Mouse (Mus musculus) kidney, postnatal 0 days (tissue): Measurements from ENCODE around the gene 2610301B20Rik. TPM values are rescaled to one million over a fixed set of nuclear protein-coding genes. Genes with fewer than 3 reads are reported as not detected.

ENCODE experiments used
- ATAC-seq: fragments of 200-750 bp; cut with Nextera tagmentation; replicated peaks from 2 replicates; pipeline ENCODE4 v1.8.0; 2017; ENCODE audit warnings: low read depth, moderate number of reproducible peaks, moderate TSS enrichment, moderate library complexity; ENCODE audit not compliant: low FRiP score
- DNase-seq: peaks from one replicate; pipeline ENCODE4 v3.0.0-alpha.2; 2016; ENCODE audit warnings: low spot score
- H3K27ac ChIP-seq: fragments of 300-500 bp; sonication (generic); 2 replicates; pipeline ENCODE4 v1.5.1; 2014; ENCODE audit warnings: mild to moderate bottlenecking
- H3K27me3 ChIP-seq: fragments of 300-500 bp; sonication (generic); 2 replicates; pipeline ENCODE4 v1.6.1; 2014; ENCODE audit warnings: low read length, mixed read lengths; ENCODE audit not compliant: insufficient read depth
- H3K36me3 ChIP-seq: fragments of 300-500 bp; sonication (generic); 2 replicates; pipeline ENCODE4 v1.6.1; 2014; ENCODE audit warnings: low read length, mixed read lengths; ENCODE audit not compliant: insufficient read depth
- H3K4me1 ChIP-seq: fragments of 300-500 bp; sonication (generic); replicated peaks from 2 replicates; pipeline ENCODE4 v1.6.1; 2014; ENCODE audit warnings: antibody characterized with exemption, low read length, mixed read lengths; ENCODE audit not compliant: insufficient read depth
- H3K4me2 ChIP-seq: fragments of 300-500 bp; sonication (generic); 2 replicates; pipeline ENCODE4 v1.6.1; 2014; ENCODE audit warnings: mild to moderate bottlenecking, low read length, moderate library complexity, mixed read lengths
- H3K4me3 ChIP-seq: fragments of 300-500 bp; sonication (generic); replicated peaks from 2 replicates; pipeline ENCODE4 v1.5.1; 2014; ENCODE audit warnings: low read depth, low read length
- H3K9ac ChIP-seq: fragments of 300-500 bp; sonication (generic); 2 replicates; pipeline ENCODE4 v1.6.1; 2014; ENCODE audit warnings: low read depth, low read length
- H3K9me3 ChIP-seq: fragments of 300-500 bp; sonication (generic); replicated peaks from 2 replicates; pipeline ENCODE4 v1.6.1; 2016; ENCODE audit warnings: low read length, inconsistent platforms, mixed read lengths
- CTCF ChIP-seq: IDR thresholded peaks from 2 replicates; pipeline ENCODE4 v1.5.1; 2016; ENCODE audit warnings: antibody characterized with exemption, low read depth, mild to moderate bottlenecking, moderate library complexity
- WGBS: fragments of 180-500 bp; shearing (Covaris S2); extraction: QIAGEN DNeasy Blood & Tissue Kit; methylation state at CpG from one replicate; pipeline ENCODE4 v1.1.7; 2014; 5-methylcytosine and 5-hydroxymethylcytosine counted together
- polyA plus RNA-seq: library from polyadenylated mRNA; unstranded; fragments of >200 nt; fragmentation: Nextera tagmentation; extraction: Ambion mirVana; gene quantifications from 2 replicates; pipeline ENCODE4 v1.2.1, GENCODE M21; 2015

The 2610301B20Rik gene
- polyA plus RNA-seq, 1 experiment from 2014 or later = 27.7 TPM

GRCm38 (mm10) chr4:10914766-10915165 lies 40.5 kb downstream of the 2610301B20Rik start:
- no peak for DNase-seq
- TF ChIP-seq CTCF = no peak
- no peak overlapping the region for H3K27ac ChIP-seq

DNA sequence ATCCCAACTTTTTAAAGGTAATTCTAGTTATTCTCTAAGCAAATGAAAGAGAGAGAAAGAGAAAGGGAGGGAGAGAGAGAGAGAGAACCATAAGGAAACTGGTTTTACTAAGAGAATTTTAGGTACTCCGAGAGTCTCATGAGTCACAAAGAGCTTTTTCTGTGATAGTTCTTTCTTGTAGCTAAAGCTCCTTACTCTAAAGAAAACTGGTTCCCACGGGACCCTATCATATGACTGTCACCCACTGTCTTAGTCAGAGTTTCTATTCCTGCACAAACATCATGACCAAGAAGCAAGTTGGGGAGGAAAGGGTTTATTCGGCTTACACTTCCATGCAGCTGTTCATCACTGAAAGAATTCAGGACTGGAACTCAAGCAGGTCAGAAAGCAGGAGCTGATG lies 41.0 kb downstream of the 2610301B20Rik start:
- Histone ChIP-seq H3K4me1 (no peaks in the 10 kb centered on the region), H3K9ac (no peak overlapping the region), H3K27ac (no peak overlapping the region), H3K4me2 (no peak overlapping the region), H3K27me3 (no peaks in the 10 kb centered on the region), H3K4me3 (no peak overlapping the region), H3K9me3 (no peaks in the 10 kb centered on the region), H3K36me3 (no peaks in the 10 kb centered on the region)
- ATAC-seq = no peak
- no peak for DNase-seq
- no peak for TF ChIP-seq CTCF
- 66% methylated on average over 3 of the region's 3 CpGs for WGBS

More at GRCm38 (mm10) chr4:10914766-10915165, 40.5 kb downstream of the 2610301B20Rik start:
- no peaks in the 10 kb centered on the region for H3K36me3 ChIP-seq
- H3K4me2 ChIP-seq = no peak overlapping the region
- no peak overlapping the region for H3K4me3 ChIP-seq
- H3K9ac ChIP-seq = no peak overlapping the region
- ATAC-seq = no peak
- 91% methylated on average over 2 of the region's 2 CpGs for WGBS
- no peaks in the 10 kb centered on the region for H3K9me3 ChIP-seq
- no peaks in the 10 kb centered on the region for H3K27me3 ChIP-seq
- H3K4me1 ChIP-seq = no peaks in the 10 kb centered on the region

GRCm38 (mm10) chr4:10918402-10918801 lies 44.1 kb downstream of the 2610301B20Rik start:
- H3K9ac ChIP-seq = no peak overlapping the region
- no peaks in the 10 kb centered on the region for H3K9me3 ChIP-seq
- H3K27me3 ChIP-seq = no peaks in the 10 kb centered on the region
- H3K36me3 ChIP-seq = no peaks in the 10 kb centered on the region
- no peak for ATAC-seq
- H3K4me3 ChIP-seq = no peak overlapping the region
- no peak for DNase-seq
- TF ChIP-seq CTCF = no peak
- no peak overlapping the region for H3K4me2 ChIP-seq
- WGBS = 79% methylated on average over 8 of the region's 8 CpGs
- no peak overlapping the region for H3K27ac ChIP-seq
- H3K4me1 ChIP-seq = no peaks in the 10 kb centered on the region

DNA sequence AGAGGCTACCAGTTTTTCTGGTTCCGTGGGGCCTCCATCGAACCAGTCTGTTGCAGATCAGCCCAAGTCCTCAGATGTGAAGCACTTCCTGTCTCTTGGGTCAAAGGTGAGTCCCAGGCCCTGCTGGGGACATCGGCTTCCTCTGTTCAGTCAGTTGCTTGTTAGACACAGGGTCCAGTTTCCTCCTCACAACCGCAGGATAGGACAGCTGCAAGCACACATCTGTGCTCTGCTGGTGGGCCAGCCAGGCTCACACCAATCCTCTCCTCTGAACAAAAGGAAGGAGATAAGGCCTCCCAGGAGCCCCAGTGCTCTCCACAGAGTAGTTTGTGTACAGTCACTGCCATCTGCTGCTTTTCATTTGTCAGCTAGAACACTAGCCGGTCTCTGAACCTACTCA lies 44.8 kb downstream of the 2610301B20Rik start:
- TF ChIP-seq CTCF = no peak
- H3K27ac ChIP-seq = no peak overlapping the region
- WGBS = 43% methylated on average over 5 of the region's 5 CpGs
- no peak overlapping the region for H3K4me3 ChIP-seq
- no peak overlapping the region for H3K9ac ChIP-seq
- DNase-seq = no peak
- no peak for ATAC-seq
- no peaks in the 10 kb centered on the region for H3K9me3 ChIP-seq
- no peaks in the 10 kb centered on the region for H3K4me1 ChIP-seq
- H3K36me3 ChIP-seq = no peaks in the 10 kb centered on the region
- H3K4me2 ChIP-seq = no peak overlapping the region
- no peaks in the 10 kb centered on the region for H3K27me3 ChIP-seq

- no peak for DNase-seq
- H3K9ac ChIP-seq = no peak overlapping the region
These were observed 45.2 kb downstream of the 2610301B20Rik start for GRCm38 (mm10) chr4:10919530-10919929.

DNA sequence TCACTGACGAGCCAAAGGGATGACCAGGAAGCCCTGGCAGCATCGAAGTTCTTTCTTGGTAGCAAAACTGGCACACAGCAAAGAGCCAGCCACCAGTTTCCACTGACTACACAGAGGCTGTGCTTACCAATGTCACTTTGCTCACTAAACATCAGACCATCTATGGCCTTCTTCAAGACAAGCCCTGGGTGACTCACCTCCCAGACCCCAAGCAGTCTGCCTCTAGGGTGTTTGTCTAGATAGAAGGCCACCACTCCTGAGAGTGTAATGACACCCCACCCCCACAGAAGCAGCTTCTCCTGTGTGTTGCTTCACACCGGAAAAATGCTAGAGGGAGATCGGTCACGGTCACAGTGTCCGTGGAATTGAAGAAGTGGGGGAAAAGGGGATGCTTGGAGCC lies 45.7 kb downstream of the 2610301B20Rik start:
- no peak for DNase-seq
- WGBS = 86% methylated on average over 6 of the region's 6 CpGs
- TF ChIP-seq CTCF = no peak
- Histone ChIP-seq H3K36me3 (no peaks in the 10 kb centered on the region), H3K9ac (no peak overlapping the region), H3K4me2 (no peak overlapping the region), H3K27ac (no peak overlapping the region), H3K9me3 (no peaks in the 10 kb centered on the region), H3K4me3 (no peak overlapping the region), H3K4me1 (no peaks in the 10 kb centered on the region), H3K27me3 (no peaks in the 10 kb centered on the region)
- no peak for ATAC-seq

More at GRCm38 (mm10) chr4:10919530-10919929, 45.2 kb downstream of the 2610301B20Rik start:
- no peak for TF ChIP-seq CTCF
- Histone ChIP-seq H3K36me3 (no peaks in the 10 kb centered on the region), H3K4me3 (no peak overlapping the region), H3K9me3 (no peaks in the 10 kb centered on the region), H3K4me1 (no peaks in the 10 kb centered on the region), H3K4me2 (no peak overlapping the region), H3K27ac (no peak overlapping the region), H3K27me3 (no peaks in the 10 kb centered on the region)
- ATAC-seq = no peak
- 91% methylated on average over 3 of the region's 3 CpGs for whole genome bisulfite sequencing

GRCm38 (mm10) chr4:10920622-10921021 lies 46.3 kb downstream of the 2610301B20Rik start:
- Histone ChIP-seq H3K9me3 (no peaks in the 10 kb centered on the region), H3K27me3 (no peaks in the 10 kb centered on the region), H3K4me1 (no peaks in the 10 kb centered on the region), H3K27ac (no peak overlapping the region), H3K9ac (no peak overlapping the region), H3K4me3 (no peak overlapping the region), H3K4me2 (no peak overlapping the region), H3K36me3 (no peaks in the 10 kb centered on the region)
- no peak for TF ChIP-seq CTCF
- ATAC-seq = no peak
- no peak for DNase-seq
- 92% methylated on average over 6 of the region's 6 CpGs for WGBS
